Mouse (Mus musculus) neutrophil, adult 59 days (primary cell): ENCODE results near the gene Sh3rf1. TPM values are rescaled to one million over a fixed set of nuclear protein-coding genes. Genes with fewer than 3 reads are reported as not detected.

Source experiments
- total RNA-seq, 2 experiments: library from RNA; stranded (reverse); gene quantifications; 1 replicate in 1 of 2; 2 replicates in 1 of 2; pipeline ENCODE4 v1.2.4; 2023

The Sh3rf1 gene
- total RNA-seq = 1 to 10 TPM; 3.3 to 5.6 TPM

GRCm38 (mm10) chr8:61223729-61224379, at the start of gene Sh3rf1:
Gene Sh3rf1, plus strand, starts transcription at chr8:61223872.

Other genes starting within 250 kb of the Sh3rf1 start
- gene Clcn3, start 240.6 kb upstream of the Sh3rf1 start, total RNA-seq = 10 to 100 TPM; 18.5 to 19.1 TPM
- 1 to 10 TPM; 3.8 TPM for gene Nek1, start 230.7 kb upstream of the Sh3rf1 start, total RNA-seq